In the genomic region with DNA sequence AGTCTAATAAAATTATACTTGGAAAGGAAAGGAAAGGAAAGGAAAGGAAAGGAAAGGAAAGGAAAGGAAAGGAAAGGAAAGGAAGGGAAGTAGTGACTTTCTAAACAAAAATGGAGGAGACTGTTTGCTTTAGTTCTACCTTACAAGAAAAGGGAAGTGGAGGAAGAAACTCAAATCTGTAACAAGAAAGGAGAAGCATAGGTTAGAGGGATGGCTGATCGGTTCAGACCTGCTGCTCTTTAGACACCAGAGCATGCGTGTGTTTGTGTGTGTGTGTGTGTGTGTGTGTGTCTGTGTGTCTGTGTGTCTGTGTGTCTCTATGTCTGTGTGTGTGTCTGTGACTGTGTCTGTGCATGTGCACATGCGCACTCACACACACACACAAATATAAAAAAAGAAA, we compare ENCODE assay signal across 23 mouse cellular contexts. TPM values are rescaled to one million over a fixed set of nuclear protein-coding genes. Genes with fewer than 3 reads are reported as not detected.
DNase-seq lines count a peak whose midpoint lies in the region; ATAC-seq and TF ChIP-seq lines count a peak whose summit lies in the region.
"Had no signal": no experiment of that assay in that cellular context is flagged by ENCODE, and none has a peak within 500 bp of the region (broad histone marks: within the 10 kb centered on the region; RNA-seq: fewer than 3 reads in every experiment).

No protein-coding gene starts in this region.

- no peak overlapping the region for H3K4me3 ChIP-seq in MEL (ENCODE audit: control insufficient read depth in 1 of 2, insufficient read depth in 1 of 2, low read depth in 2 of 2, low read length in 2 of 2)
- no peak overlapping the region for H3K4me3 ChIP-seq in layer of hippocampus, adult 2 months
- H3K4me3 ChIP-seq: forebrain, embryonic 10.5 days; heart, embryonic 15.5 days; hindbrain, embryonic 10.5 days; hindbrain, embryonic 13.5 days; intestine, embryonic 15.5 days had no signal

- no peak overlapping the region for H3K9ac ChIP-seq in MEL (ENCODE audit: control insufficient read depth, low read depth, low read length, poor library complexity, severe bottlenecking)
- H3K9ac ChIP-seq: forebrain, postnatal 0 days; heart, embryonic 15.5 days; hindbrain, embryonic 13.5 days; intestine, embryonic 15.5 days had no signal

- peak; percentile 70 for ATAC-seq in megakaryocyte, adult 5-6 weeks (ENCODE audit: poor library complexity, severe bottlenecking)
- ATAC-seq: activated CD4-positive, CD25-positive, alpha-beta regulatory T cell, adult 4 months; forebrain, embryonic 14.5 days; forebrain, postnatal 0 days; hindbrain, embryonic 16.5 days; intestine, embryonic 15.5 days had no signal

- H3K9me3 ChIP-seq in MEL (replicated peaks; ENCODE audit: insufficient read depth, low read length), result no peaks in the 10 kb centered on the region
- H3K9me3 ChIP-seq: forebrain, embryonic 10.5 days; heart, embryonic 15.5 days; hindbrain, embryonic 10.5 days; hindbrain, embryonic 13.5 days; intestine, embryonic 15.5 days had no signal

- TF ChIP-seq RAD21 in MEL (IDR thresholded peaks at IDR 0.05; ENCODE audit: low read depth, low read length), result no peak

- no peak for TF ChIP-seq CTCF in MEL (IDR thresholded peaks at IDR 0.05 in 2 of 3, conservative IDR thresholded peaks at IDR 0.05 in 1 of 3; ENCODE audit: control insufficient read depth in 1 of 3, insufficient read depth in 1 of 3, low read depth in 2 of 3, low read length in 3 of 3, poor library complexity in 1 of 3, severe bottlenecking in 1 of 3)
- TF ChIP-seq CTCF in layer of hippocampus, adult 2 months (conservative IDR thresholded peaks at IDR 0.05), result no peak

- DNase-seq in B cell, adult 2 months, result peak; percentile 13 to 17
- DNase-seq in MEL (ENCODE audit: low read depth, low spot score), result peak; percentile 47
- DNase-seq in thymus, postnatal 10 days (ENCODE audit: low spot score in 2 of 2), result no peak
- DNase-seq in frontal cortex, postnatal 36 days (ENCODE audit: low spot score in 2 of 2), result no peak
- no peak for DNase-seq in layer of hippocampus, adult 2 months (ENCODE audit: low spot score in 2 of 2)
- DNase-seq: adrenal gland, postnatal 14 days; cerebellum, adult 11-12 months; cerebellum, adult 9-10 months; cerebellum, postnatal 14 days; forebrain, postnatal 0 days; gastrocnemius, postnatal 25 days; heart, postnatal 10 days; heart, postnatal 36 days; kidney, adult 11 months had no signal

- H3K27me3 ChIP-seq in MEL (ENCODE audit: control insufficient read depth in 1 of 2, insufficient read depth in 2 of 2, low read length in 2 of 2), result no peaks in the 10 kb centered on the region
- H3K27me3 ChIP-seq: heart, embryonic 15.5 days; hindbrain, embryonic 13.5 days; intestine, embryonic 15.5 days had no signal

- TF ChIP-seq EP300 in MEL (IDR thresholded peaks at IDR 0.05; ENCODE audit: low read depth in 1 of 2, low read length in 2 of 2), result no peak

- no peak overlapping the region for H3K27ac ChIP-seq in MEL (ENCODE audit: control insufficient read depth, low read depth, low read length)
- no peak overlapping the region for H3K27ac ChIP-seq in layer of hippocampus, adult 2 months
- H3K27ac ChIP-seq: forebrain, embryonic 10.5 days; heart, embryonic 15.5 days; hindbrain, embryonic 10.5 days; hindbrain, embryonic 13.5 days; intestine, embryonic 15.5 days had no signal

- H3K4me1 ChIP-seq in MEL (ENCODE audit: control insufficient read depth in 1 of 2, insufficient read depth in 2 of 2, low read length in 2 of 2), result no peaks in the 10 kb centered on the region
- H3K4me1 ChIP-seq: forebrain, embryonic 10.5 days; heart, embryonic 15.5 days; hindbrain, embryonic 10.5 days; hindbrain, embryonic 13.5 days; intestine, embryonic 15.5 days had no signal

- no peaks in the 10 kb centered on the region for H3K79me2 ChIP-seq in MEL (ENCODE audit: control insufficient read depth, insufficient read depth, low read length, poor library complexity)

- TF ChIP-seq POLR2A in MEL (IDR thresholded peaks at IDR 0.05; ENCODE audit: control insufficient read depth in 1 of 2, insufficient read depth in 1 of 2, low read depth in 1 of 2, low read length in 2 of 2, poor library complexity in 1 of 2), result no peak

- peaks cover 0 to 5% of the 10 kb centered on the region in 2 experiments; a peak in 2 of 4 replicates for H3K36me3 ChIP-seq in MEL (ENCODE audit: control insufficient read depth in 1 of 2, insufficient read depth in 2 of 2, low read length in 2 of 2)
- H3K36me3 ChIP-seq: intestine, embryonic 15.5 days had no signal

TF ChIP-seq in MEL, 35 proteins besides CTCF, POLR2A, EP300 and RAD21:
- TF ChIP-seq HCFC1 (IDR thresholded peaks at IDR 0.05; ENCODE audit: low read depth, low read length), result no peak
- no peak for TF ChIP-seq POLR2AphosphoS5 (IDR thresholded peaks at IDR 0.05; ENCODE audit: borderline replicate concordance, low read depth, low read length)
- TF ChIP-seq MXI1 (IDR thresholded peaks at IDR 0.05; ENCODE audit: low read depth, low read length), result no peak
- no peak for TF ChIP-seq JUND (IDR thresholded peaks at IDR 0.05; ENCODE audit: low read depth, low read length)
- no peak for TF ChIP-seq ZC3H11A (IDR thresholded peaks at IDR 0.05; ENCODE audit: low read depth, low read length)
- TF ChIP-seq MAZ (IDR thresholded peaks at IDR 0.05; ENCODE audit: low read depth, low read length), result no peak
- no peak for TF ChIP-seq CHD2 (IDR thresholded peaks at IDR 0.05; ENCODE audit: low read length)
- no peak for TF ChIP-seq USF1 (IDR thresholded peaks at IDR 0.05; ENCODE audit: low read depth, low read length)
- TF ChIP-seq UBTF (IDR thresholded peaks at IDR 0.05; ENCODE audit: borderline replicate concordance, insufficient read depth, low read depth, low read length), result no peak
- TF ChIP-seq RCOR1 (IDR thresholded peaks at IDR 0.05; ENCODE audit: low read depth, low read length), result no peak
- no peak for TF ChIP-seq TBP (IDR thresholded peaks at IDR 0.05; ENCODE audit: low read depth, low read length)

RNA-seq across cellular contexts. Expression of a gene that starts 23.2 kb away (rescaled TPM):
- 27.2 and 28.6 TPM in 2 replicates for total RNA-seq in MEL (2012; rRNA removed)
- 100 to 1,000 TPM in 1 of 2 experiments, 10 to 100 TPM in 1; 44.2 to 132 TPM for polyA plus RNA-seq in MEL (2012; ENCODE audit: insufficient read depth in 1 of 2, insufficient read length in 2 of 2, low read depth in 1 of 2, low replicate concordance in 2 of 2, missing spikeins in 1 of 2)
- total RNA-seq in megakaryocyte, adult 5-6 weeks (2015), result 53.9 and 59.3 TPM in 2 replicates
- total RNA-seq in megakaryocyte, adult 5-6 weeks (2017), result 31.9 and 38.2 TPM in 2 replicates
- total RNA-seq in layer of hippocampus, adult 2 months (2021), result 10 to 100 TPM; 41.5 to 45.7 TPM

Comparison
In these comparisons a context has a peak if more than half of its experiments do, and no peak if none do; other contexts are left out.
1. DNase-seq: peak in B cell, adult 2 months (2 of 2) and MEL (single experiment); none in thymus, postnatal 10 days (0 of 2), frontal cortex, postnatal 36 days (0 of 2) and layer of hippocampus, adult 2 months (0 of 2).